In the genomic region with DNA sequence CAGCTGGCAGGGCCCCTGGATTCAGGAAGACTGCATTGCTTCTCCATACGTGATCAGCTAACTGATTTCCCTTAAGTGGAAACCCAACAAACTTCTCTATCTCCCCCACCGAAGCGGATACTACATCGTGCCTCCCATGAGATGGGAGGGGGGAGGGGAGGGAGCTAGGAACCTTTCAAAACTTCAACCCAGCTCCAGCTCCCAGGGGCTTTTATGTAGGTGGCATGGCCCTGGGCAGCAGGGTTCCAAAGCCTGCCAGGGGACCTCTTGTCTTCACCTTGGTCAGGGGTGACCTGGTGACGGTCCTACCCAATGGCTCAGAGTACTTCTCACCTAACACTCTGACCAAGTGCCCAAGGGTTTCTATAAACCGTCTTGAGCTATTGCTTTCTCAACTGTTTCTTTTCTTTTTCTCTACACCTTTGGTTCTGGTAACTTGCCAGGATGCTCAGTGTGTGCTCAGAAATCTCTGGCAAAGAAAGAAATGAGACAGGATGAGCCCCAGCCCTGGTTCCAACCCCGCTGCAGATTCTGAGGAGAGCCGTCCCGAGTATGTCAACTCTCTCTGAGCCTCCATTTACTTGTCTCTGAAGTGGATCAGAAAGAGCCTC, we compare ENCODE assay signal across 31 mouse cellular contexts. TPM values are rescaled to one million over a fixed set of nuclear protein-coding genes. Genes with fewer than 3 reads are reported as not detected.
DNase-seq lines count a peak whose midpoint lies in the region; ATAC-seq lines count a peak whose summit lies in the region.
"Had no signal": no experiment of that assay in that cellular context is flagged by ENCODE, and none has a peak within 500 bp of the region (broad histone marks: within the 10 kb centered on the region; RNA-seq: fewer than 3 reads in every experiment).

No protein-coding gene starts in this region.

- H3K9me3 ChIP-seq in liver, embryonic 16.5 days (replicated peaks; ENCODE audit: control insufficient read depth, low read length): no peaks in the 10 kb centered on the region
- no peaks in the 10 kb centered on the region for H3K9me3 ChIP-seq in liver, embryonic 12.5 days (replicated peaks)
- H3K9me3 ChIP-seq in limb, embryonic 10.5 days (replicated peaks): no peaks in the 10 kb centered on the region
- H3K9me3 ChIP-seq: embryonic facial prominence, embryonic 12.5 days; hindbrain, embryonic 13.5 days; limb, embryonic 13.5 days; liver, embryonic 13.5 days; lung, embryonic 15.5 days had no signal

- H3K4me3 ChIP-seq in liver, embryonic 16.5 days (ENCODE audit: low read depth, low read length): peak overlapping the region; percentile 9; the same call in 1 of the 2 replicates
- H3K4me3 ChIP-seq in liver, embryonic 12.5 days: no peak overlapping the region
- H3K4me3 ChIP-seq in limb, embryonic 10.5 days: no peak overlapping the region
- H3K4me3 ChIP-seq: embryonic facial prominence, embryonic 12.5 days; hindbrain, embryonic 13.5 days; layer of hippocampus, adult 2 months; left cerebral cortex, adult 2 months; limb, embryonic 13.5 days; liver, embryonic 13.5 days; lung, embryonic 15.5 days had no signal

- no peaks in the 10 kb centered on the region for H3K36me3 ChIP-seq in liver, embryonic 16.5 days (ENCODE audit: control insufficient read depth, insufficient read depth)
- no peaks in the 10 kb centered on the region for H3K36me3 ChIP-seq in liver, embryonic 12.5 days
- no peaks in the 10 kb centered on the region for H3K36me3 ChIP-seq in limb, embryonic 10.5 days
- H3K36me3 ChIP-seq: embryonic facial prominence, embryonic 12.5 days; hindbrain, embryonic 13.5 days; limb, embryonic 13.5 days; liver, embryonic 13.5 days; lung, embryonic 15.5 days had no signal

- no peak for ATAC-seq in cerebellum, adult (ENCODE audit: insufficient number of reproducible peaks, low FRiP score, low TSS enrichment)
- no peak for ATAC-seq in liver, embryonic 16.5 days (ENCODE audit: low read depth)
- ATAC-seq in liver, embryonic 12.5 days: no peak
- ATAC-seq: activated CD4-positive, CD25-positive, alpha-beta regulatory T cell, adult 4 months; forebrain, embryonic 14.5 days; midbrain, embryonic 16.5 days had no signal

- H3K9ac ChIP-seq in liver, embryonic 16.5 days (ENCODE audit: low read depth, low read length): no peak overlapping the region
- H3K9ac ChIP-seq in liver, embryonic 12.5 days: no peak overlapping the region
- H3K9ac ChIP-seq: embryonic facial prominence, embryonic 12.5 days; hindbrain, embryonic 13.5 days; limb, embryonic 13.5 days; liver, embryonic 13.5 days; lung, embryonic 15.5 days had no signal

- H3K27me3 ChIP-seq in liver, embryonic 16.5 days (ENCODE audit: control insufficient read depth, insufficient read depth, low read depth, low read length): no peaks in the 10 kb centered on the region; the same call in 1 of the 2 replicates
- H3K27me3 ChIP-seq in liver, embryonic 12.5 days (replicated peaks): peaks cover 42% of the 10 kb centered on the region
- no peaks in the 10 kb centered on the region for H3K27me3 ChIP-seq in limb, embryonic 10.5 days (ENCODE audit: low read depth, poor library complexity, severe bottlenecking)
- H3K27me3 ChIP-seq: embryonic facial prominence, embryonic 12.5 days; hindbrain, embryonic 13.5 days; limb, embryonic 13.5 days; lung, embryonic 15.5 days had no signal

- peak; percentile 66 for DNase-seq in cerebellum, adult 11-12 months
- DNase-seq in cerebellum, postnatal 25 days: peak; percentile 64 to 70
- DNase-seq in right cerebral cortex, adult 2 months (ENCODE audit: low spot score in 2 of 2): no peak
- DNase-seq in limb, embryonic 10.5 days (ENCODE audit: low spot score): no peak
- DNase-seq: adrenal gland, adult 2 months; adrenal gland, postnatal 36 days; gastrocnemius, postnatal 36 days; heart, adult 18-20 months; heart, postnatal 36 days; kidney, adult 2 months; kidney, postnatal 36 days; liver, embryonic 13.5 days had no signal

- H3K27ac ChIP-seq in liver, embryonic 16.5 days (ENCODE audit: low read length): no peak overlapping the region
- H3K27ac ChIP-seq in liver, embryonic 12.5 days: no peak overlapping the region
- no peak overlapping the region for H3K27ac ChIP-seq in limb, embryonic 10.5 days
- H3K27ac ChIP-seq: embryonic facial prominence, embryonic 12.5 days; hindbrain, embryonic 13.5 days; layer of hippocampus, adult 2 months; left cerebral cortex, adult 2 months; limb, embryonic 13.5 days; liver, embryonic 13.5 days; lung, embryonic 15.5 days had no signal

- no peaks in the 10 kb centered on the region for H3K4me1 ChIP-seq in liver, embryonic 16.5 days (ENCODE audit: control insufficient read depth, low read depth, low read length)
- H3K4me1 ChIP-seq in liver, embryonic 12.5 days: 0 out of 2 replicates have a peak, but pooled peaks cover under 1% of the 10 kb centered on the region
- H3K4me1 ChIP-seq in limb, embryonic 10.5 days: peaks cover 26% of the 10 kb centered on the region
- H3K4me1 ChIP-seq: liver, embryonic 13.5 days had no signal

- no peak overlapping the region for H3K4me2 ChIP-seq in liver, embryonic 16.5 days (ENCODE audit: low read depth, low read length)
- no peak overlapping the region for H3K4me2 ChIP-seq in liver, embryonic 12.5 days
- H3K4me2 ChIP-seq: embryonic facial prominence, embryonic 12.5 days; heart, embryonic 11.5 days; hindbrain, embryonic 13.5 days; limb, embryonic 13.5 days; liver, embryonic 13.5 days; lung, embryonic 15.5 days; midbrain, embryonic 11.5 days had no signal

- 55% methylated on average over 9 of the region's 9 CpGs for WGBS in liver, embryonic 16.5 days (ENCODE audit: insufficient replicate concordance)
- WGBS in liver, embryonic 12.5 days (ENCODE audit: insufficient replicate concordance): 60% methylated on average over 9 of the region's 9 CpGs
- 89% methylated on average over 9 of the region's 9 CpGs for WGBS in limb, embryonic 10.5 days

RNA-seq across cellular contexts. Expression of a gene that starts 0.6 kb away (rescaled TPM):
- polyA plus RNA-seq in liver, embryonic 16.5 days (2015; fragmentation: Nextera tagmentation; extraction: Ambion mirVana): 144 and 179 TPM in 2 replicates
- polyA plus RNA-seq in liver, embryonic 12.5 days (2016; fragmentation: Nextera tagmentation; extraction: Ambion mirVana): 2.2 and 2.3 TPM in 2 replicates
- not detected in 2 replicates for polyA plus RNA-seq in limb, embryonic 10.5 days (2016; fragmentation: Nextera tagmentation; extraction: Ambion mirVana)
- polyA plus RNA-seq: activated CD4-positive, CD25-positive, alpha-beta regulatory T cell, adult 4 months; C2C12; embryonic facial prominence, embryonic 12.5 days; heart, embryonic 11.5 days; kidney, adult 2 months; limb, embryonic 13.5 days; spleen, adult 2 months had no signal

RNA-seq across cellular contexts. Expression of a gene that starts 15.3 kb away (rescaled TPM):
- polyA plus RNA-seq in liver, embryonic 16.5 days (2015; fragmentation: Nextera tagmentation; extraction: Ambion mirVana): 0.37 TPM in 1 of 2 replicates, not detected in the other
- not detected in 2 replicates for polyA plus RNA-seq in liver, embryonic 12.5 days (2016; fragmentation: Nextera tagmentation; extraction: Ambion mirVana)
- not detected in 2 replicates for polyA plus RNA-seq in limb, embryonic 10.5 days (2016; fragmentation: Nextera tagmentation; extraction: Ambion mirVana)
- polyA plus RNA-seq: activated CD4-positive, CD25-positive, alpha-beta regulatory T cell, adult 4 months; adrenal gland, adult 2 months; C2C12; embryonic facial prominence, embryonic 12.5 days; forebrain, embryonic 14.5 days; heart, embryonic 11.5 days; heart, embryonic 16.5 days; hindbrain, embryonic 13.5 days; limb, embryonic 13.5 days; liver, embryonic 13.5 days; lung, embryonic 15.5 days; midbrain, embryonic 11.5 days; midbrain, embryonic 16.5 days; neural tube, embryonic 11.5 days had no signal

RNA-seq across cellular contexts. Expression of a gene that starts 36.3 kb away (rescaled TPM):
- 0.50 TPM in 1 of 2 replicates, not detected in the other for polyA plus RNA-seq in liver, embryonic 16.5 days (2015; fragmentation: Nextera tagmentation; extraction: Ambion mirVana)
- 0.46 TPM in 1 of 2 replicates, not detected in the other for polyA plus RNA-seq in liver, embryonic 12.5 days (2016; fragmentation: Nextera tagmentation; extraction: Ambion mirVana)
- not detected in 2 replicates for polyA plus RNA-seq in limb, embryonic 10.5 days (2016; fragmentation: Nextera tagmentation; extraction: Ambion mirVana)
- polyA plus RNA-seq: C2C12; embryonic facial prominence, embryonic 12.5 days; forebrain, embryonic 14.5 days; heart, embryonic 16.5 days; hindbrain, embryonic 13.5 days; kidney, embryonic 16.5 days; limb, embryonic 13.5 days; liver, embryonic 13.5 days; lung, embryonic 15.5 days; midbrain, embryonic 11.5 days; midbrain, embryonic 16.5 days; neural tube, embryonic 11.5 days; spleen, adult 2 months had no signal

Comparison
In these comparisons a context has a peak if more than half of its experiments do, and no peak if none do; other contexts are left out.
1. RNA of a gene that starts 0.6 kb away (polyA plus RNA-seq): 144 to 179 TPM in liver, embryonic 16.5 days; 2.2 to 2.3 TPM in liver, embryonic 12.5 days and not detected in limb, embryonic 10.5 days; every median in the first group is over 10 times any median in the second.
2. DNase-seq: peak in cerebellum, adult 11-12 months (single experiment) and cerebellum, postnatal 25 days (2 of 2); none in right cerebral cortex, adult 2 months (0 of 2) and limb, embryonic 10.5 days (single experiment).